Mouse (Mus musculus) lung, adult 2 months (tissue): ENCODE data around the gene Iqgap1. TPM values are rescaled to one million over a fixed set of nuclear protein-coding genes. Genes with fewer than 3 reads are reported as not detected.

Experiments used
- DNase-seq: peaks from one replicate; pipeline ENCODE4 v3.0.0; 2022
- H3K4me1 ChIP-seq: fragments of 200-500 bp; 2 replicates; pipeline ENCODE4 v1.6.1; 2011; ENCODE audit warnings: low read length; ENCODE audit not compliant: control insufficient read depth, insufficient read depth
- H3K4me3 ChIP-seq: fragments of 200-500 bp; replicated peaks from 2 replicates; pipeline ENCODE3; 2011; ENCODE audit warnings: low read depth, mild to moderate bottlenecking, control low read depth, low read length; ENCODE audit errors: extremely low read depth
- CTCF ChIP-seq: fragments of 200-500 bp; IDR thresholded peaks from 2 replicates; pipeline ENCODE4 v1.5.1; 2011; ENCODE audit warnings: mild to moderate bottlenecking, low read length, control low read depth; ENCODE audit not compliant: insufficient read depth
- POLR2A ChIP-seq: fragments of 200-500 bp; IDR thresholded peaks from 2 replicates; pipeline ENCODE4 v1.6.1; 2011; ENCODE audit warnings: low read depth, mild to moderate bottlenecking, control low read depth, low read length, borderline replicate concordance; ENCODE audit errors: extremely low read depth
- WGBS: fragments of 180-500 bp; shearing (Covaris S2); methylation state at CpG from one replicate; pipeline ENCODE4 v1.1.7; 2018; 5-methylcytosine and 5-hydroxymethylcytosine counted together
- polyA plus RNA-seq: library from polyadenylated mRNA; depleted of rRNA; stranded (reverse); fragments of >200 nt; gene quantifications from 2 replicates; pipeline ENCODE4 v1.2.3, GENCODE M21; 2012

Iqgap1 gene
- polyA plus RNA-seq, 1 experiment = 135 TPM

DNA sequence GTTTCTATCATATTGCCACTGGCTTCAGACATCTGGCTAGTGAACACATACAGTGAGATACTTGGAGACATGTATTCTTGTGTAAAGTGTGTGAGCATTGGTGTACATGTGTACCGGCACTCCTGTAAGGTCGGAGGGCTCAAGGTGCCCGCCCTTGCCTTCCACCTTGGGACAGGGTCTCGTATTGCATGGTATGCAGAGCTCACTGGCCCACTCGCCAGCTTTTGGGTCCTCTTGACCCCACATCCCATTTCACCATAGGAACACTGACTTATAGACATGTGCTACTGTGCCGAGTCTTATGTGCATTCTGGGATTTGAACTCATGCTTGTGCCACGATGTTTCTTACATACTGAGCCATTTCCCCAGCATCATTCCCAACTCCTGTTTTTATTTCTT, 115.4 kb downstream of the Iqgap1 start:
- no peak for DNase-seq
- no peaks in the 10 kb centered on the region for H3K4me1 ChIP-seq
- TF ChIP-seq POLR2A (no peak), CTCF (no peak)
- 97% methylated on average over 7 of the region's 7 CpGs for WGBS
- no peak overlapping the region for H3K4me3 ChIP-seq

DNA sequence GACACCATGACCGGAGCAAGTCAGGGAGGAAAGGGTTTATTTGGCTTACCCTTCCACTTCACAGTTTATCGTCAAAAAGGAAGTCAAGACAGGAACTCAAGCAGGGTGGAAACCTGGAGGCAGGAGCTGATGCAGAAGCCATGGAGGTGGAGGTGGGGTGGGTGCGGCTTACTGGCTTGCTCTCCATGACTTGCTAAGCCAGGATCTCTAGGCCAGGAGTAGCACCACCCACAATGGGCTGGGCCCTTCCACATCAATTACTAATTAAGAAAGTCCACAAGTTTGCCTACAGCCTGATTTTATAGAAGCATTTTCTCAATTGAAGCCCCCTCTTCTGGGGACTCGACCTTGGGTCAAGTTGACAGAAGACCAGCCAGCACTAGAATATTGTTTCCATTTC, 121.7 kb downstream of the Iqgap1 start:
- no peak for TF ChIP-seq POLR2A
- TF ChIP-seq CTCF = no peak
- Histone ChIP-seq H3K4me1 (no peaks in the 10 kb centered on the region), H3K4me3 (no peak overlapping the region)
- 59% methylated on average over 4 of the region's 4 CpGs for WGBS
- no peak for DNase-seq

DNA sequence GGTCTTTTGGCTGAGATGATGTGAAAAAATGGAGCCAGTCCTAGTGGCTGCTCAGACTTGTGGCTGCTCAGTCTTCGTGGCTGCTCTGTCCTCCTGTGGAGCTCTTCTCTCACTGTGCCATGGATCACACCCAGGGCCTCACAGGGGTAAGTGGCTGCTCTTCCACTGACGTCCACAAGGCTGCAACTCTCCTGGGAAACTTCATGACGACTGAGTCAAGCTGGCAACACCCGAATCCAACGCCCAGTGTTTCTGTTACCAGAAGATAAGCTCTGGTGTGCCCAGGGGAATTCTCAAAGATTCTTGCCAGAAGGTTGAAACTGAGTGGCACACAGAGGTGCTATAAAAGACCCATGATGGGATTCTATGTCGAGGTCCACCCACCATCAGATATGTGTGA, 123.3 kb downstream of the Iqgap1 start:
- DNase-seq = no peak
- Histone ChIP-seq H3K4me1 (no peaks in the 10 kb centered on the region), H3K4me3 (no peak overlapping the region)
- WGBS = 58% methylated on average over 6 of the region's 6 CpGs
- TF ChIP-seq POLR2A (no peak), CTCF (no peak)

DNA sequence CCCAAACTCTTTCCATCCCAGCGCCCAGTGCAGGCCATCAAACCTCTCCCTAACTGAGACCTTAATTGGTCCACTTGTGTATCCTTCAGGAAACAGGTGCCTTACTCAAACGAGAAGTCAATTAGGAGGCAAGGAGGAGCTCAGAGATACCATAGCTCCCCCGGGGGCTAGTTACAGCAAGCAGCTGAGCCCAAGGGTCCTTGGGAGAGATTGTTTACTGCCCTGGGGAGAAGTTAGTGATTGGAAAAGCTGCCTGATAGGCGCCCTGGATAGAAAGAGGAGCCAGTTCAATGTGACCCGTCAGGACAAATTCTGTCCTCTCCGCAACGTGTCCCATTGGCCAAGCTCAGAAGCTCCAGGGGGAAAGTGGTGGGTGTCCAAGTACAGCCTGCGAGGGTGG, 126.1 kb downstream of the Iqgap1 start:
- Histone ChIP-seq H3K4me1 (no peaks in the 10 kb centered on the region), H3K4me3 (no peak overlapping the region)
- no peak for DNase-seq
- WGBS = 67% methylated on average over 8 of the region's 8 CpGs
- TF ChIP-seq CTCF = no peak
- no peak for TF ChIP-seq POLR2A

- Histone ChIP-seq H3K4me3 (no peak overlapping the region), H3K4me1 (no peaks in the 10 kb centered on the region)
- 77% methylated on average over 3 of the region's 3 CpGs for WGBS
- no peak for TF ChIP-seq POLR2A
- no peak for TF ChIP-seq CTCF
- no peak for DNase-seq
These were observed 126.8 kb downstream of the Iqgap1 start for GRCm38 (mm10) chr7:80698940-80699339.

DNA sequence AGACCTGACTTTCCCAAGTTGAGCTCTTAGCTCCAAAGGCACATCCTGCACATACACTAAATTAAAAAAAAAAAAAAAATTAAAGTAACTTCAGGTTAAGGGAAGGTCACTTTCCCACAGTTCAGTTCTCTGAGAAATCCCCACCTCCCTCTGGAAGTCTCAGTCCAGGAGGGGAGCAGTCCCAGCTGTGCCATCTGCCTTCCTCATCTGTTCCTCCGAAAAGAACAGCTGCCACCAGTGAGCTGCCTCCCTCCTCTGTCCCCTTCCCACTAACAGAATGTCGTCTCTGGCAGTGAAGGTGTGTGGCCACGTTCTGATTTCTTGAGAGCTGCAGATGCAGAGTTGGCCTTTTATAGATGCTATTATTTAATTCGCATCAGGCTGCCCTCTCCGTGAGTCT, 127.9 kb downstream of the Iqgap1 start:
- Histone ChIP-seq H3K4me3 (no peak overlapping the region), H3K4me1 (no peaks in the 10 kb centered on the region)
- WGBS = 81% methylated on average over 5 of the region's 5 CpGs
- TF ChIP-seq POLR2A = no peak
- TF ChIP-seq CTCF = no peak
- no peak for DNase-seq

GRCm38 (mm10) chr7:80696903-80697302, 128.9 kb downstream of the Iqgap1 start:
- DNase-seq = no peak
- 36% methylated on average over 4 of the region's 4 CpGs for WGBS

DNA sequence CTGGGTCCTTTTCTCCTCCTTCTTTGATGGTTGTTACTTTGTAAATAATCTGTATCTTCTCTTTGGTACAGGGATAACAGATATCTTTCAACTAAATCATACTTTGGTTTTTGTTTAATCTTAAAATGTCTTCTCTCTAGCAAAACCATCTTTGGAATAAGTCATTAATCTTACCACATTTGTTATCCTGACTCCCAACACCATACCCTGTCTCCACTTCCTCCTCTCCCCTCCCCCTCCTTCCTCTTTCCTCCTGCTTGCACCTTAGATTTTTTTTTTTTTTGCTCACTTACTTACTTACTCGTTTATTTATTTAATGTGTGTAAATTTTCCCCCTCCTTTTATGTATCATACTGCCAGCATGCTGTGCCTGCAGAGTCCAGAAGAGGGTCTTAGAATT, 129.4 kb downstream of the Iqgap1 start:
- Histone ChIP-seq H3K4me1 (no peaks in the 10 kb centered on the region), H3K4me3 (no peak overlapping the region)
- DNase-seq = no peak
- 29% methylated on average over 1 of the region's 1 CpGs for WGBS
- TF ChIP-seq CTCF (no peak), POLR2A (no peak)

More at GRCm38 (mm10) chr7:80696903-80697302, 128.9 kb downstream of the Iqgap1 start:
- Histone ChIP-seq H3K4me1 (no peaks in the 10 kb centered on the region), H3K4me3 (no peak overlapping the region)
- TF ChIP-seq CTCF (no peak), POLR2A (no peak)

DNA sequence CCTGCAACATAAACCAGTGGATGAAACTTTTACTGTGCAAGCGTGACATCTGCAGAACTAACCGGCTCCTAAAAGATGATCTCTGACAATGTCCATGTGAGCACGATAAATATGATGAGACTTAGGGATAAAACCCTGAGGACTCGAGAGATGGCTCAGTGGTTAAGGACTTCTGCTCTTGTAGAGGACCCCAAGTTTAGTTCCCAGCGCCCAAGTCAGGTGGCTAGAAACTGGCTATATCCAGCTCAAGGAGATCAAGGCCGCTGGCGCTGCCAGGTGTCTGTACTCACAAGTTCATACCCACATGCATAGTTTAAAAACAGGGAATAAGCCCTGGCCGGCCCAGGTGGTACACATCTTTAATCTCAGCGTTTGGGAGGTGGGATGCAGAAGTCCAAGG, 133.3 kb downstream of the Iqgap1 start:
- DNase-seq = no peak
- 91% methylated on average over 9 of the region's 9 CpGs for WGBS
- Histone ChIP-seq H3K4me3 (no peak overlapping the region), H3K4me1 (0 out of 2 replicates have a peak, but pooled peaks cover 2% of the 10 kb centered on the region)
- TF ChIP-seq CTCF (no peak), POLR2A (no peak)

GRCm38 (mm10) chr7:80691131-80691530, 134.6 kb downstream of the Iqgap1 start:
- WGBS = 72% methylated on average over 6 of the region's 6 CpGs
- DNase-seq = no peak
- H3K4me1 ChIP-seq = peaks cover 4% of the 10 kb centered on the region; the same call in 1 of the 2 replicates
- no peak overlapping the region for H3K4me3 ChIP-seq
- TF ChIP-seq CTCF (no peak), POLR2A (no peak)

GRCm38 (mm10) chr7:80689221-80689591, 136.6 kb downstream of the Iqgap1 start:
- no peak for DNase-seq

More at GRCm38 (mm10) chr7:80689221-80689591, 136.6 kb downstream of the Iqgap1 start:
- no peak for TF ChIP-seq CTCF
- no peak for TF ChIP-seq POLR2A
- WGBS = 24% methylated on average over 10 of the region's 10 CpGs
- peak overlapping the region; percentile 70 for H3K4me3 ChIP-seq
- H3K4me1 ChIP-seq = peaks cover 4% of the 10 kb centered on the region; the same call in 1 of the 2 replicates
